Mouse (Mus musculus): ENCODE measurements at regions not wholly inside any gene's neighbourhood (a gene's known extent, or its start where the extent isn't known, plus 50 kb on each side); places are given as distances from the start of the nearest gene placed in this dataset.

DNA sequence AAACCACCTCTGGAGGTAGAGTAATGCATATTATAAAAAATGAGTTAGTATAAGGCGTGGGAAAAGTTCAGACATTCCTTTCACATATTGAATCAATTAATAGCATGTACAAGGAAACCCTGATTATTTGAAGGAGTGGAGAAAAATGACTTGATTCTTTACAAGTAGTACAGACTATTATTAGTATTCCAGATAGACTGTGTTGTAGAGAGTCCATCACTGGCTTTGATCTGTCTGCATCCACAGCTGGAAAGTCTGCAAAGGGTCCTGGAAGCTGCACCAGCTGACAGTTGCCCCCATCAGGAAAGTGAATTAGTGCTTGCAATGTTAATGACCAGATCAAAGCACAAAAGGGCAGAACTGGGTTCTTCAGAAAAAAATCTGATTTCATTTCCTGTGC, 391.6 kb downstream of the 1700008P02Rik start:
- no peak for TF ChIP-seq POLR2A (IDR thresholded peaks at IDR 0.05; ENCODE audit: extremely low read depth, insufficient read depth, low read length)
- TF ChIP-seq CTCF (IDR thresholded peaks at IDR 0.05; ENCODE audit: extremely low read depth, insufficient read depth, low read length): no peak
